ENCODE assay signal across 20 mouse cellular contexts in genomic region chr15:37159956-37160355, GRCm38 (mm10).
A peak's percentile ranks its signal among the peaks of the same experiment; 100 is the strongest.
DNase-seq lines count a peak whose midpoint lies in the region; ATAC-seq lines count a peak whose summit lies in the region.
"Had no signal": no experiment of that assay in that cellular context is flagged by ENCODE, and none has a peak within 500 bp of the region (broad histone marks: within the 10 kb centered on the region; RNA-seq: fewer than 3 reads in every experiment).

No protein-coding gene starts in this region.

- H3K36me3 ChIP-seq in embryonic facial prominence, embryonic 13.5 days = no peaks in the 10 kb centered on the region
- no peaks in the 10 kb centered on the region for H3K36me3 ChIP-seq in embryonic facial prominence, embryonic 10.5 days (replicated peaks)
- no peaks in the 10 kb centered on the region for H3K36me3 ChIP-seq in embryonic facial prominence, embryonic 14.5 days (ENCODE audit: control insufficient read depth, insufficient read depth, low read length)
- H3K36me3 ChIP-seq in stomach, embryonic 15.5 days = no peaks in the 10 kb centered on the region
- H3K36me3 ChIP-seq: forebrain, embryonic 12.5 days; forebrain, embryonic 15.5 days; heart, embryonic 10.5 days; heart, embryonic 13.5 days had no signal

- peaks cover 14% of the 10 kb centered on the region; the same call in 1 of the 2 replicates for H3K4me1 ChIP-seq in embryonic facial prominence, embryonic 13.5 days
- H3K4me1 ChIP-seq in embryonic facial prominence, embryonic 10.5 days = peaks cover 26% of the 10 kb centered on the region
- H3K4me1 ChIP-seq in embryonic facial prominence, embryonic 14.5 days (ENCODE audit: control insufficient read depth, insufficient read depth, low read length) = no peaks in the 10 kb centered on the region
- H3K4me1 ChIP-seq in stomach, embryonic 15.5 days = no peaks in the 10 kb centered on the region

- 64% methylated on average over 4 of the region's 4 CpGs for WGBS in embryonic facial prominence, embryonic 13.5 days
- WGBS in embryonic facial prominence, embryonic 10.5 days = 71% methylated on average over 4 of the region's 4 CpGs
- 70% methylated on average over 4 of the region's 4 CpGs for WGBS in embryonic facial prominence, embryonic 14.5 days
- WGBS in stomach, embryonic 15.5 days = 65% methylated on average over 4 of the region's 4 CpGs

- no peak for DNase-seq in embryonic facial prominence, embryonic 10.5 days (ENCODE audit: low spot score)
- DNase-seq in embryonic facial prominence, embryonic 14.5 days (ENCODE audit: low spot score) = peak; percentile 54
- DNase-seq in gastrocnemius, postnatal 25 days = no peak
- DNase-seq: adrenal gland, postnatal 10 days; adrenal gland, postnatal 36 days; cerebellum, adult 18-20 months; cerebellum, adult 9-10 months; gastrocnemius, postnatal 36 days; heart, adult 2 months had no signal

- H3K27me3 ChIP-seq in embryonic facial prominence, embryonic 13.5 days = no peaks in the 10 kb centered on the region
- no peaks in the 10 kb centered on the region for H3K27me3 ChIP-seq in embryonic facial prominence, embryonic 10.5 days (replicated peaks; ENCODE audit: low read depth, poor library complexity, severe bottlenecking)
- H3K27me3 ChIP-seq in embryonic facial prominence, embryonic 14.5 days (replicated peaks; ENCODE audit: control insufficient read depth, insufficient read depth, low read length) = no peaks in the 10 kb centered on the region
- no peaks in the 10 kb centered on the region for H3K27me3 ChIP-seq in stomach, embryonic 15.5 days (replicated peaks)
- H3K27me3 ChIP-seq: forebrain, embryonic 12.5 days; forebrain, embryonic 15.5 days had no signal

- H3K4me3 ChIP-seq in embryonic facial prominence, embryonic 13.5 days = no peak overlapping the region
- H3K4me3 ChIP-seq in embryonic facial prominence, embryonic 10.5 days = no peak overlapping the region
- H3K4me3 ChIP-seq in embryonic facial prominence, embryonic 14.5 days (ENCODE audit: low read depth, low read length) = no peak overlapping the region
- H3K4me3 ChIP-seq in stomach, embryonic 15.5 days (replicated peaks) = no peak overlapping the region
- H3K4me3 ChIP-seq: erythroblast, embryonic 14.5 days; forebrain, embryonic 12.5 days; forebrain, embryonic 15.5 days; heart, adult 2 months; heart, embryonic 10.5 days; heart, embryonic 13.5 days had no signal

- H3K9me3 ChIP-seq in embryonic facial prominence, embryonic 13.5 days = no peaks in the 10 kb centered on the region
- no peaks in the 10 kb centered on the region for H3K9me3 ChIP-seq in embryonic facial prominence, embryonic 10.5 days
- H3K9me3 ChIP-seq in embryonic facial prominence, embryonic 14.5 days (ENCODE audit: control insufficient read depth, low read length) = no peaks in the 10 kb centered on the region
- H3K9me3 ChIP-seq in stomach, embryonic 15.5 days = no peaks in the 10 kb centered on the region
- H3K9me3 ChIP-seq: forebrain, embryonic 12.5 days; forebrain, embryonic 15.5 days; heart, embryonic 10.5 days; heart, embryonic 13.5 days had no signal

- no peak overlapping the region for H3K4me2 ChIP-seq in embryonic facial prominence, embryonic 13.5 days
- H3K4me2 ChIP-seq in embryonic facial prominence, embryonic 14.5 days (ENCODE audit: low read depth, low read length) = no peak overlapping the region
- H3K4me2 ChIP-seq in stomach, embryonic 15.5 days = no peak overlapping the region
- H3K4me2 ChIP-seq: forebrain, embryonic 12.5 days; forebrain, embryonic 15.5 days; heart, embryonic 13.5 days; hindbrain, embryonic 14.5 days had no signal

- ATAC-seq in embryonic facial prominence, embryonic 13.5 days (ENCODE audit: insufficient number of reproducible peaks, insufficient read depth, low FRiP score, low TSS enrichment, low read depth) = no peak
- no peak for ATAC-seq in embryonic facial prominence, embryonic 14.5 days (ENCODE audit: low read depth)
- no peak for ATAC-seq in stomach, embryonic 15.5 days (ENCODE audit: insufficient read depth, low FRiP score, low read depth)
- no peak for ATAC-seq in inflammation-experienced regulatory T-cells, adult 6 months
- ATAC-seq: activated CD4-positive, CD25-positive, alpha-beta regulatory T cell, adult 4 months; forebrain, embryonic 15.5 days had no signal

- no peak overlapping the region for H3K9ac ChIP-seq in embryonic facial prominence, embryonic 13.5 days
- H3K9ac ChIP-seq in embryonic facial prominence, embryonic 14.5 days (ENCODE audit: low read depth, low read length) = no peak overlapping the region
- no peak overlapping the region for H3K9ac ChIP-seq in stomach, embryonic 15.5 days
- H3K9ac ChIP-seq: forebrain, embryonic 12.5 days; forebrain, embryonic 15.5 days; heart, embryonic 13.5 days; hindbrain, embryonic 14.5 days had no signal

- H3K27ac ChIP-seq in embryonic facial prominence, embryonic 13.5 days = 0 out of 2 replicates have a peak overlapping the region, but pooled peaks have one; percentile 45
- no peak overlapping the region for H3K27ac ChIP-seq in embryonic facial prominence, embryonic 10.5 days (replicated peaks)
- no peak overlapping the region for H3K27ac ChIP-seq in embryonic facial prominence, embryonic 14.5 days (replicated peaks; ENCODE audit: low read depth, low read length)
- peak overlapping the region; percentile 35; the same call in 1 of the 2 replicates for H3K27ac ChIP-seq in stomach, embryonic 15.5 days
- H3K27ac ChIP-seq: forebrain, embryonic 12.5 days; forebrain, embryonic 15.5 days; heart, adult 2 months; heart, embryonic 10.5 days; heart, embryonic 13.5 days; hindbrain, embryonic 14.5 days; hindbrain, postnatal 0 days had no signal

Comparison
In these comparisons a context has a peak if more than half of its experiments do, and no peak if none do; other contexts are left out.
1. H3K27ac ChIP-seq: peak in embryonic facial prominence, embryonic 13.5 days (single experiment) and stomach, embryonic 15.5 days (single experiment); none in embryonic facial prominence, embryonic 10.5 days (single experiment) and embryonic facial prominence, embryonic 14.5 days (single experiment).